Mouse (Mus musculus) testis, postnatal 10 days (tissue): ENCODE measurements at regions not wholly inside any gene's neighbourhood (a gene's known extent, or its start where the extent isn't known, plus 50 kb on each side); places are given as distances from the start of the nearest gene placed in this dataset.
A peak's percentile ranks its signal among the peaks of the same experiment; 100 is the strongest.

Source experiments
- DNase-seq: peaks from one replicate; pipeline ENCODE4 v3.0.0; 2021; ENCODE audit warnings: low spot score

DNA sequence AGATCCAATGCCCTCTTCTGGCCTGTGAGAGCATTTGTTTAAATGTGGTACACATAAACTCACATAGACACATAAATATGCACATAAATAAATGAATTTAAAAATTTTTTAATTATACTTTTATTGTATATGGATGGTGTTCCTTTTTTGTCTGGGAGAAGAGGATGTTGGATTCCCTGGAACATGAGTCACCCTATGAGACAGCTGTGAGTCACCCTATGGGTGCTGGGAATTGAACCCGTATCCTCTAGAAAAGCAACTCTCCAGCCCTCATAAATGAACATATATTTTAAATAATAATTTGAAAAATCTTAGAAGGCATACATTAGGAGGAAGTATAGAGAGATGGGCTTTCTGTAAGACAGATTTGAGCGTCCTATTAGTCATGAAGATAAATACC is 76.1 kb upstream of the Dynlt3 start:
- DNase-seq: no peak

DNA sequence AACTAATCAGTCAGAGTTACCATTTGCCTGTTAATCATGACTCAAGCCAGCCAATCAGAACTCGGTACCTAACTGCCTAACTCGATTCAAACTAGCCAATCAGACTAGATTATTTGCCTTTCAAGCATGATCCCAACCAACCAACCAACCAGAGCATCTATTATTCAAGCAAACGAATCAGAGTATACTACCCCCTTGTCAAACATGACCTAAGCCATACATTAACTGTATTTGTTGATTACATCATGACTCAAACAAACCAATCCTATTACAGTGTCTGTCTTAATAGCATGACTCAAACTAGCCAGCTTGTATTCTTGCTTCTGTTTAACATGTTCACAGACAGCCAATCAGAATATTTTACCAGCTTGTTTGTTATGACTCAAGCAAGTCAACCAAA is 79.7 kb upstream of the Dynlt3 start:
- DNase-seq: no peak

DNA sequence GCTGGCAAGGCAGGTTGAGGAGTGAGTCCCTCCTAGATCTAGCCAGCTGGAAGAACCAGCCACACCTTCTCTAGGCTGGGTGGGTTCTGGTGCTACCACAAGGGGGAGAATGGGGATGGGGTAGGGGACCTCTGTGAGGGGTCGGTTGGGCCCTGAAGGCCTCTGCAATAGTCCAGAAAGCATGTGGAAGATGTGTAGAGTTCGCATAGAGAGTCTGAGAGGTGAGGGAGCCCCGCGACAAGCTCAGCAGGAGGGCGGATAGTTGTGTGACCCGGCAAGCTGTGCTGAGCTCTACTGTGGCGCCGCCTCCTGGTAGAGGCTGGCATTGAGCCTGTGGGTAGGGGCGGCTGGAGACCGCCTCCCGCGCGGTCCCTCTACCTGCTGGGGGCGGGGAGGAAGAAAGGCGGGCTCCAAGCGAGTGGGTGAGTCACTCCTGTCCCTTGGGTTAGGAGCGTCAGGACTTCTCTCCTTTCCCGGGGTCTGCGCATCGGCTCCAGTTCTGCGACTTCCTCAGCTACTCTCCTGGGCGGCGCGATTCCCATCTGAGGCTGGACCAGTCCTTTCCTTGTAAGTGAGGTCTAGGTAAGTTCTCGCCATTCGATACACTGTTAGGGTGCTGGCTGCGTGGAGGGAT is 84.6 kb upstream of the Dynlt3 start:
- DNase-seq: peak; percentile 59

DNA sequence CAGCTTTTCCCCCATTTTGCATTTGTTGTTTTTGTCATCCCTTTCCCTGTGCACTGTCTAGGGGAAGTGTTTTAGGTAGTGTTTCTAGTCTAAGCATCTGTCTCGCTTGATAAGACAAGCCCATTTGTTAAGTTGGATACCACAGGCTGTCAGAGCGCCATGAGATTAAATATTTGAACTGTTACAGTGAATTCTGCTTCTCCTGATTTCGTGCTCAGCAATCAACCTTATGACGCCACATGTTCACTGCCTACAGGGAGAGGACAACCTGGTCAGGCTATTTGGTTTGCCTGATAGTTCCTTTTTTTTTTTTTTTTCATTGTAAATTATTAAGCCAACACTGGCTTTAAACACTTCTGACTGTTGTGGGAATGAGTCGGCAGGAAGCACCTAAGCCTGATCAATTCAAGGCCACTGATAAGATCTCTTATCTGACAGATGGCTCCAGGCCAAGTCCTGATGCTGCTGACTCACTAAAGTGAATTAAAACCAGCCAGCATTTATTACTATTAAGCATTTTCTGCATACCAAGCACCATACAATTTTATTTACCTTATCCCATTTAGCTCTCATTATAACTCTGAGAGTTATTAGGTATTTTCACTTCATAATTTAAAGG is 90.3 kb upstream of the Dynlt3 start:
- no peak for DNase-seq

DNA sequence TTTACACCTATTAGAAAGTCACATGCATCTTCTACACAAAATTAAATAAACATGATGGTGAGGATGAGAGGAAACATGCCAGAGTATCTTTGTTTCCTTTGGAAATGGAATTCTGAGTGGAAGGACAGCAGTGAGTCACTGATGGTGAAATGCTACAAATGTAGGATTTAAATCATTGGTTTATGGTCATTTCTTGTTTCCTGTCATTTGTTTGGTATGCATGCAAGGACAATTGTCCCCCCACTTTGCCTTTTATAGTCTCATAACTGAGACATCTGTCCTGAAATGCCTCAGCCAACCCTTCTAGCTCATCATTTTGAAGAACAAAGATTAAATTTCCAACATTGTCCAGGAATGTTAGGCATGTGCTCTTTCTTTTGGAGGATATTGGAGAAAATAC is 77.2 kb upstream of the Hypm start:
- DNase-seq: no peak

DNA sequence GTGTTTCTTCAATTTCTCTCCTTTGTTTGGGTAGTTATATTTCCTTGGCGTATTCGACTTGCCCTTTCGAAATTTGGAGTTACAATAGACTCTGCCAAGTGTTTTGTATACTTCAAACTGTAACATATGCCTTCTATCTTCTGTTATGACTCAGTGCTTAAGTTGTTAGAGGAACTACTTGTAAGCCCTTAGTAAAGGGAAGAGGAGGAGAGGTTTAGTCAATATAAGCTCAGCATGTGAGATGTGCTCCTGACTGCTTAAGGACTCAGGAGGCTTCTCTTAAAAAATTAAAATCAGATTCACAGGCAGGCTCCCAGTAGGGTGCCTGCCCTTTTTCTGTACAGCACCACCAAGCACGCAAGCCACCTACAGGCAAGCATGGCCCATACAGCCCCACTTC is 69.2 kb upstream of the Hypm start:
- no peak for DNase-seq

DNA sequence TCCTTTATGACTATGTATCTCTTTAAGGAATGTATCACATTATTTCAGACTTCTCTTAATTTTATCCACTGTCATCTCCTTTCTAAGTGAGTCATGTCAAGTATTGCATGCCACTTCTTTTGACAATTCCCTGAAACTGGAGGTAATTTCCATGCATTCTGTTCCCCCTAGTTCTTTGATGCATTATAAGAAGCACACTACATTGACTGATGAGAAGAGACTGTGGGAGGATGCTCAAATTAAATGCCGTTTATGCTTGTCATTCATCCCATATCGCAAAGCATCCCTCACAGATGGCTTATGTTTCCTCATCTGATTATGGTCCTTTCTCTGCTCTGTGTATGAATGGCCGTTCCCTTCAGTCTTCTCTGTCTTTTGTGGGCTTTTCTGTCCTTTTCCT is 57.2 kb upstream of the Hypm start:
- DNase-seq: no peak
